Mouse (Mus musculus): Measurements from ENCODE around the gene Lmf2. TPM values are rescaled to one million over a fixed set of nuclear protein-coding genes. Genes with fewer than 3 reads are reported as not detected.

Lmf2 gene
- total RNA-seq, 4 experiments from 2014 or later = 17.7 to 25.3 (median 21.2) TPM

DNA sequence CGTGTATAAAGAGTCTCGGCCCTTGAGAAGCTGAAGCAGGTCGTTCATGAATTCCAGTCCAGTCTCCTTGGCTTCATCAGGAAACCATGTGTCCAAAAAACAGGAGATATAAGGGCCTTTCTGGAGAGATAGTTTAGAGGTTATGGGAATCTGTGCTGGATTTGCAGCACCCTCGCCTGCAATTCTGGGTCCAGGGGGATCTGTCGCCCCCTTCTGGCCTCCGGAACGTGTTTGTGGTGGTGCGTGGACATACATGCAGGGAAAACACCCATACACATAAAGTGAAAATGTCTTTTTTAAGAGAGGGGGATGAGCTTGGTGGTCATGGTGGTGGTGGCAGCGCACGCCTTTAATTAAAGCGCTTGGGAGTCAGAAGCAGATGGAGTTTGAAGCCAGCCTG, 39.3 kb downstream of the Lmf2 start:
- no peak for DNase-seq (ENCODE audit: low spot score in 2 of 2)

DNA sequence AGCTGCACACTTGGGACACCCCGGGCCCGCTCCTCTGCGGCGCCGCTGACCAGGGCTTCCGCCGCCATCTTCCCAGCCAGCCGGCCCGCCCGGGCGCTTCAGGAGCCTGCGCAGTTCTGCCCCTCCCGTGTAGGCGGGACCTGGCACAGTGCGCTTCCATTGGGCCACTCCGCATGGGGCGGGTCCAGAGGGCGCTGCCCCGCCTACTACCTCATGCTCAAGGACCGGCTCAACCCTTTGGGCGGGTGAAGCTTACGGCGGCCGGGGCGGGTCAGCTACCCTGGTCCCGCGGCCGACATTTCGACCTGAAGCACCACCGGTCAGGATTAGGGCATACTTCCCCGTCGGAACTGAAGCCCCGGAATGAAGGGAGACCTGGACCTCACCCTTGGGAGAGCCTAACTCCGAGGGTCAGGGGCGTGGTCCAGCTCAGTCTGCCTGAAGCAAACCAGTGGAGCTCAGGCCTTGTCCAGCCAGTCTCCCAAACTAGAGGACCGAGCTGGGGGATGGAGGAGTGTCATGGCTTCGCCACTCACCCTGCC, 40.2 kb downstream of the Lmf2 start, which contains the start of gene Sbf1:
TSS of gene Sbf1 (minus strand) at position 122 of the 542 bp plus-strand sequence.
- peak; percentile 96 to 98 for DNase-seq (ENCODE audit: low spot score in 2 of 2)

DNA sequence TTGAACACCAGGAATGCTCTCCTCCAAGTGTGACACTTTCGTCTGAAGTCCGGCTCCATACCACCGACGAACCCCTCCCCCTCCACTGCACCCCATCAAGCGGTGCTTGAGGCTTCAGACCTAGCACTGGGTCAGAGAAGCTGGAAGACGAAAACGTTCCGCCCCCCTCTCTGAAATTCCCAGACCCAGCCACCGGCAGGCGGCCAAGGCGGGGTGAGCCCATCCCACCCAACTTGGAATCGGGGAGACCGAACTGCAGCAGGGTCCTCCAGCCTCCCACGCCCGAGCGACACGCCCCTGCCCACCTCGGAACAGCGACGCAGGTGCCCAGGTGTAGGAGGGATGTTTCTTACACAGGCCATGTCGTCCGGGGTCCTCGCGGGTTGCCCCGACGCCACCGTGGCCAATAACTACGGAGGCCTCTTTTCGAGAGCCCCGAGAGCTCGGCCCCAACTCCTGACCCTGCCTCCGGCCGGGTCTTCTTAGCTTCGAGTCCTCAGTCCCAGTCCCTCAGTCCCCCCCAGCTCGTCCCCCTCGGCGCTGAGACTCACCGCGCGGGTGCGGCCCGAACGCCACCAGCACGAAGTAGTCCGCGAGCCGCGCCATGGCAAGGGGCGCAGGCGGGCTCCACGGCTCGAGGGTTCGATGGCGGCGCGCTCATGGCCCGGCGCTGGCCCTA, 40.8 kb downstream of the Lmf2 start:
- DNase-seq (ENCODE audit: low spot score in 2 of 2) = no peak

DNA sequence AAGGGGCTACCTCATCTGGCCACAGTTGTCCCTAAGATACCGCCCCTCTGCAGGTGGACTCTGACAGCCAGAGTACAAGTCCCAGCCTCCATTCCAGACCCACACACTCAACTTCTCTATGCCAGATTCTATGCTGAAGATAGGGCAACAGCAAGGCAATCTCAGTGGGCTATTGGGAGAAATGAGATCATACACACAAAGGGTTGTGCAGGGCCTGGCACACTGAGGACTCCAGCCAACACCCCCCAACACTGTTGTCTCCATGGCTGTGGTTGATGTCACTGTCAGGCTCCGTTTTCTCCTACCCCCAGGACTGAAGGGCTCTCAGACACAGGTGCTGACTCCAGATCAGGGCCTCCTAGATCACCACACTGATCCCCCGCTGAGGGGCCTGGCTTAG, 41.4 kb downstream of the Lmf2 start:
- DNase-seq (ENCODE audit: low spot score in 2 of 2) = no peak

DNA sequence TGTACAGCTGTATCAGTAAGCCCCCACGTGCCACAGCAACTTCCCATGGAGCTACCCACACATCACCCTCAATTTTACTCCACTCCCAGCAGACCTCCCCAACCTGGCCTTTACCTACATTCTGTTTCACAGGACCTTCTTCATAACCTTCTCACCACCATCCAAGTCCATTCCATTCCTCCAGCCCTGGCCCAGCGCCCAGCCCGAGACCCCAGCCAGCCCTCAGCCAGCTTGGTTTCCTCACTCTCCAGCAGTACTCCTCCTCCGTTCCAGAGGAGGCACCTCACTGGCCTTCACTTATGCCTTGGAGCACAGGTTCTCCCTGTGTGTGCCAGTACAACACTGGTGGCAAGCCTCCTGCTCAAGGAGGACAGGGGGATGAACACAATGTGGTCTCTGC, 42.1 kb downstream of the Lmf2 start:
- DNase-seq (ENCODE audit: low spot score in 2 of 2) = no peak

DNA sequence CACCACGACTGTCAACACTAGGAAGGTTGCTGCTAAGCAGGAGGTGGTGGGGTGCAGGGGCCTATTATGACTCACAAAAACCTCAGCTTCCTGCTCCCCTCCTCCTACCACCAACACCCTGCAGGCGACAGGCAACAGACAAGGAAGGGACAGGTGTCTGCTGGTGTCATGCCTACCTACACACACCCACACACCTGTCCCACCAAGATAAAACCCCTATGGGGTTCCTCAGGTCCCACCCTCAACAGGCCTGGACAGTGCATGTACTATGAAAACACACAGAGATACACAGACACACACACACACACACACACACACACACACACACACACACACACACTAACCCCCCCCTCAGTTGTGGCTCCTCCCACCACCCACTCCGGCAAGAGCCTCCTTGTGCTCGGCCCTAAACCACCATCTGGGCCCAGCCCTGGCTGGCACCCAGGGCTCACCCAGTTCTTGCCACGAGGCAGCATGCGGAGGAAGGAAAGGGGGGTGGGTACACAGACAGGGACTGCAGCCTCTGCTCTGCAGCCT, 45.4 kb downstream of the Lmf2 start:
- peak; percentile 74 to 76 for DNase-seq (ENCODE audit: low spot score in 2 of 2)

DNA sequence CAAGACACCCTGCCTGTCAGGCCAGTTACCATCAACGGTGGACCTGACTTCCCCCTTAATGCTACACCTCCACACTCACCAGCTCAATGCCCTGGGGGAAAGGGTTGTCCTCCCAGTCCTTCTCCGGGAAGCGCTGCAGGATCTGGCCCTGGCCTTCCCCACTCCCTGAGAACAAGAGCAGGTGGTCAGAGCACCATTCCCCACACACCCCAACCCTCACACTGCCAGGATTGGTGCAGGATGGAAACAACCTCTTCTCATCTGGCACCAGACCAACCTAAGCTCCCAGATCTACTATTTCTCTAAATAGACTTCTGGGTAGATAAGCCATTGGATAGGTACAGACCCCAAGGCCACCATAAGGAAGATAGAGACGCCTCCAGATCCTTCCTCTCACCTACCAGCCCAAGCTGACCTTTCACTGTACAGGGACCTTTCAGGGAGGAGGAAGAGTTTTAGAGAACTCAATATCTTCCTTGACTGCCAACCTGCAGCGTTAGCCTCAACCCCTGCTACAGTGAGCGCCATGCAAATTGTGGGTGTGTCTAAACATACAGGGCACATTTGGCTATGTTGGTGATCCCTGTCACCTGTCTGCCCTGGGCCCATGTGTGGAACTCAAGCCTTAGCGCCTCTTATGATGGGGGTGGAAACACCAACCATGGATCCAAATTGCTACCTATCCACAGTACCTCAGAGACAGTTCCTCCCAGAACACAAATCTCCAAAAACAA, 46.9 kb downstream of the Lmf2 start:
- peak in 1 of 2 experiments; percentile 29 for DNase-seq (ENCODE audit: low spot score in 2 of 2)

DNA sequence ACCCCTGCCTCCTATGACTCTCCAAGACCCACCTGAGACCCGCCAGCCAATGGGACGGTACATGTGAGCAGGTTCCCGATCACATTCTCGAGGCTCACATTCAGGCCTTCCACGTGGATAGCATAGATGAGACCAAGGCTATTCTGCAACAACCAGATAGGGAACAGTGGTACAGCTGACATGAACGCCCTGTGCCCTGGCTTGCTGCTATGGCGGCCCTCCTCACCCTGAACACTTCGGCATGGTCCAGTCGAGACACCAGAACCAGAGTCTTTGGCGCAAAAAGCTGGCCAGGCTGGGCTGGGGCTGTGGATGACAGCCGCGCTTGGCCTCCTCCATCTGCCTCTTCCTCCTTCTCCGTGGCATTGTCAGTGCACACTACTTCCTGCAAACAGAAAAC, 48.0 kb downstream of the Lmf2 start:
- DNase-seq (ENCODE audit: low spot score in 2 of 2) = peak in 1 of 2 experiments; percentile 8

DNA sequence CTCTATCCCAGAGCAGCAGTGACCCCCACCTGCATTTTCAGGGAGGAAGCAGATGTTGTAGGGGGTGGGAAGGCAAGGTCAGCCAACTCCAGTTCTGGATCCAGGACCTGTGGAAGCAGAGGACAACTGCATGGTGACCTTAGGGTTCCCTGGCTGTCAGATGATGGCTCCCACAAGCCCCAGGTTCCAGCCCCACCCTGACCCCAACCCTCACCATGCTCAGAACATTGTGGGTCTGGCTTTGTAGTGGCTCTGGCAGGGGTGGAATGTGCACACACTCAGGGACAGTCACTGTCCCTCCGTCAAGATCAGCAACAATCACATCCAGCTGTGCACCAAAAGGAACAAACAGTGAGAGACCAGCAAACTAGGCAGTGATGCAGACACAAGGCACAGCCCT, 49.5 kb downstream of the Lmf2 start:
- no peak for DNase-seq (ENCODE audit: low spot score in 2 of 2)

Small RNA genes lying within 50 kb of the gene (microRNA-seq; reads per million reads assigned to microRNA genes)
- 6.8 to 8.0 reads per million in 2 experiments for gene Mir6959

Other genes starting within 250 kb of the Lmf2 start
- gene Tubgcp6, start 232.5 kb downstream of the Lmf2 start, total RNA-seq (2022) = 10 to 100 TPM; 26.1 to 38.9 (median 32.8) TPM
- gene Hdac10, start 227.0 kb downstream of the Lmf2 start, total RNA-seq (2022) = 10 to 100 TPM; 14.7 to 19.3 (median 15.9) TPM
- 1 to 10 TPM; 4.9 to 9.7 (median 7.0) TPM for gene Mapk12, start 215.0 kb downstream of the Lmf2 start, total RNA-seq (2022)
- 10 to 100 TPM; 21.4 to 27.4 (median 24.8) TPM for gene Mapk11, start 206.0 kb downstream of the Lmf2 start, total RNA-seq (2022)
- 10 to 100 TPM; 54.0 to 78.5 (median 67.5) TPM for gene Plxnb2, start 174.9 kb downstream of the Lmf2 start, total RNA-seq (2022)
- 10 to 100 TPM; 38.9 to 52.1 (median 45.1) TPM for gene Dennd6b, start 159.2 kb downstream of the Lmf2 start, total RNA-seq (2022)
- gene Ppp6r2, start 144.1 kb downstream of the Lmf2 start, total RNA-seq (2022) = 100 to 1,000 TPM; 147 to 171 (median 157) TPM
- gene Sbf1, start 40.3 kb downstream of the Lmf2 start, total RNA-seq (2022) = 100 to 1,000 TPM; 317 to 349 (median 325) TPM
- gene Adm2, start 32.9 kb downstream of the Lmf2 start, total RNA-seq (2022) = not detected
- not detected for gene Miox, start 21.3 kb downstream of the Lmf2 start, total RNA-seq (2022)
- 100 to 1,000 TPM in 2 of 4 experiments, 10 to 100 TPM in 2; 92.2 to 107 (median 97.7) TPM for gene Ncaph2, start 60 bp upstream of the Lmf2 start, total RNA-seq (2022)
- 10 to 100 TPM; 29.5 to 34.5 (median 33.1) TPM for gene Sco2, start 18.2 kb upstream of the Lmf2 start, total RNA-seq (2022)
- 1 to 10 TPM in 3 of 4 experiments, under 1 TPM in 1; 0.76 to 1.6 (median 1.2) TPM for gene Tymp, start 21.4 kb upstream of the Lmf2 start, total RNA-seq (2022)
- gene Odf3b, start 23.6 kb upstream of the Lmf2 start, total RNA-seq (2022) = 1 to 10 TPM; 3.2 to 6.7 (median 3.9) TPM
- 1 to 10 TPM in 1 of 4 experiments, under 1 TPM in 3; 0.31 to 1.7 (median 0.48) TPM for gene Klhdc7b, start 29.3 kb upstream of the Lmf2 start, total RNA-seq (2022)
- not detected for gene Syce3, start 54.8 kb upstream of the Lmf2 start, total RNA-seq (2022)
- 1 to 10 TPM; 1.5 to 3.7 (median 2.8) TPM for gene Cpt1b, start 70.2 kb upstream of the Lmf2 start, total RNA-seq (2022)
- gene C730034F03Rik, start 73.9 kb upstream of the Lmf2 start, total RNA-seq (2022) = 1 to 10 TPM; 2.6 to 3.4 (median 3.2) TPM
- gene Gm44502, start 74.0 kb upstream of the Lmf2 start, total RNA-seq (2022) = not detected
- gene Chkb, start 74.2 kb upstream of the Lmf2 start, total RNA-seq (2022) = 10 to 100 TPM; 42.9 to 50.3 (median 46.2) TPM
- 100 to 1,000 TPM; 249 to 297 (median 274) TPM for gene Mapk8ip2, start 98.3 kb upstream of the Lmf2 start, total RNA-seq (2022)
- gene Arsa, start 121.8 kb upstream of the Lmf2 start, total RNA-seq (2022) = 10 to 100 TPM; 30.9 to 38.1 (median 33.3) TPM
- gene Shank3, start 144.0 kb upstream of the Lmf2 start, total RNA-seq (2022) = 100 to 1,000 TPM; 208 to 231 (median 223) TPM
- gene Acr, start 212.7 kb upstream of the Lmf2 start, total RNA-seq (2022) = 1 to 10 TPM in 3 of 4 experiments, under 1 TPM in 1; 0.95 to 2.1 (median 1.4) TPM
- 10 to 100 TPM; 27.2 to 41.2 (median 32.7) TPM for gene Rabl2, start 236.3 kb upstream of the Lmf2 start, total RNA-seq (2022)

Measured in layer of hippocampus, adult 8-10 months (tissue).